Mouse (Mus musculus): ENCODE measurements around the gene Gpcpd1. TPM values are rescaled to one million over a fixed set of nuclear protein-coding genes. Genes with fewer than 3 reads are reported as not detected.

Gpcpd1 gene
- polyA plus RNA-seq, 1 experiment from 2014 or later, result 49.3 TPM

DNA sequence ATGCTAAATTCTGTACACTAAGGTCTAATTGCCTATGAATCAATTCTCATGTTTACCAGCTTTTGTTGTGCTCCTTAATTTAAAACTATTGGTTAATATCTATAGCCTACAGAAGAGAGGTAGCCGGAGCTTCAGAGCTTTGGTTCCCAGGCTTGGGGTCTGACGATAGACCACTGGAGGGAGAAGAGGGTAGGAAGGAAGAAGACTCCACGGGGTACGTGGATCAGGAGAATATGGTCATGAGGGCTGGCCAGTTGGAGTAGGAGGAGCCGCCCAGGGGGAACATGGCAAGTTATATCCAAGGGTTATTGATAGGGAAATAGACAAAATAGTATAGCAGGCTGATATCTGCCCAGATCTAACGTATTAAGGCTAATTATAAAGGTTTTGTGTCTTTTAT is 17.8 kb downstream of the Gpcpd1 start:
- Histone ChIP-seq H3K4me1 (no peaks in the 10 kb centered on the region), H3K27me3 (no peaks in the 10 kb centered on the region), H3K4me2 (replicated peaks) (no peak overlapping the region), H3K4me3 (no peak overlapping the region), H3K9me3 (no peaks in the 10 kb centered on the region), H3K9ac (no peak overlapping the region), H3K36me3 (peaks cover 56% of the 10 kb centered on the region), H3K27ac (no peak overlapping the region)
- whole genome bisulfite sequencing, result 90% methylated on average over 6 of the region's 6 CpGs
- ATAC-seq (ENCODE audit: low FRiP score, low read depth), result no peak

DNA sequence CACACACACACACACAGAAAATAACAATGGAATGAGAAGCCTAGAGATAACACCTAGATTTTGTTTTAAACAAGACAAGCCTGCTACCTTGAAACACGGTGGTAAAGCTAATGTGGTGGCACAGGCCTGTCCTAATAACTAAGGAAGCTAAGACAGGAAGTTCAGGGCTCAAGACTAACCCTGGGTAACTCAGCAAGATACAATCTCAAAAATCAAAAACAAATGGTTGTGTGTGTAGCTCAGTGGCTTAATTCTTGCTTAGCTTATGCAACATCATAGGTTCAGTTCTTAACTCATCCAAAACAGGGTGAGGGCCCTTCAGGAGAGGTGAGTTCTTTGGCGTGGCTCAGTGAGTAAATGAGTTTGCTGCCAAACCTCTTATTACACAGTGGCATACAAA is 20.1 kb downstream of the Gpcpd1 start:
- Histone ChIP-seq H3K9ac (no peak overlapping the region), H3K36me3 (peaks cover 60% of the 10 kb centered on the region), H3K27me3 (no peaks in the 10 kb centered on the region), H3K27ac (no peak overlapping the region), H3K4me2 (replicated peaks) (no peak overlapping the region), H3K4me1 (no peaks in the 10 kb centered on the region), H3K4me3 (no peak overlapping the region), H3K9me3 (no peaks in the 10 kb centered on the region)
- 90% methylated on average over 2 of the region's 2 CpGs for WGBS
- ATAC-seq (ENCODE audit: low FRiP score, low read depth), result no peak

DNA sequence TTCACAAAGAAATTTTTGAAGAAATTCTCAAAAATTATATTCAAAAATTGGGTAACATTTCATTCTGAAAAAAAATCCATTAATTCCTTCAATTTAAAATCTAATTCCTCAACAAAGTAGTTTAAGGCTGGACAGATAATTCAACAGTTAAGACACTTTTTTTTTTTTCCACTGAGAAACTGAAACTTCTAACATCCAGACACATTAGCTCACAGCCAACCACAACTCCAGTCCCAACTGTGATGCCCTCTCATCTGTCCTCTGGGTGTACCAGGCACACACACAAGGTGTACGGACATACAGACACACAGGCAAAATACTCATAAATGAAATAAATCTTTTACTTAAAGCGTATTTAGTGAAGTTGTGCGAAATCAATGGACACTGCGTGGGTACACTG is 25.7 kb downstream of the Gpcpd1 start:
- no peaks in the 10 kb centered on the region for H3K4me1 ChIP-seq
- peaks cover 23% of the 10 kb centered on the region for H3K36me3 ChIP-seq
- H3K4me3 ChIP-seq, result no peak overlapping the region
- H3K27ac ChIP-seq, result no peak overlapping the region
- WGBS, result 98% methylated on average over 4 of the region's 4 CpGs
- no peak overlapping the region for H3K4me2 ChIP-seq (replicated peaks)
- no peak overlapping the region for H3K9ac ChIP-seq
- H3K9me3 ChIP-seq, result no peaks in the 10 kb centered on the region
- ATAC-seq (ENCODE audit: low FRiP score, low read depth), result no peak
- no peaks in the 10 kb centered on the region for H3K27me3 ChIP-seq

DNA sequence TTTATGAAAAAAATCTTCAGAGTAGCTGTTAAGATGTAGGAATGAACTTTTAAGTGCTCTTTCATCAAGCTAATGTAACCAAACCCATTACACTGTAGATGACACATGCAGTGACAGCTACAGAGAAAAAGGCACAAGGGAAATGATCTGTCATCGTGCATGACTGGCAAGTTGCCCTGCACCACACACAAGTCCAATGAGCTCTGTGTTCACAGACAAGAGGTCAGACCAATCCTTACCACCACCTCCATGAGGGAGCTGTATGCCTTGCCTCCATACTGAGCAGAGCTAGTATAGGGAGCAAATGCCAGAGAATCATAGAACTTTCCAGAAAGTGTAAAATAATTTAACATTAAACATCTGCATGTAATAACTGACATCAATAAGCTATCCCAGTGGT is 59.7 kb downstream of the Gpcpd1 start:
- no peak for ATAC-seq (ENCODE audit: low FRiP score, low read depth)
- H3K9me3 ChIP-seq, result no peaks in the 10 kb centered on the region
- H3K27ac ChIP-seq, result no peak overlapping the region
- H3K9ac ChIP-seq, result no peak overlapping the region
- H3K27me3 ChIP-seq, result no peaks in the 10 kb centered on the region
- peaks cover 30% of the 10 kb centered on the region for H3K36me3 ChIP-seq
- WGBS, result 74% methylated on average over 1 of the region's 1 CpGs
- H3K4me2 ChIP-seq (replicated peaks), result no peak overlapping the region
- peaks cover 8% of the 10 kb centered on the region for H3K4me1 ChIP-seq
- no peak overlapping the region for H3K4me3 ChIP-seq

DNA sequence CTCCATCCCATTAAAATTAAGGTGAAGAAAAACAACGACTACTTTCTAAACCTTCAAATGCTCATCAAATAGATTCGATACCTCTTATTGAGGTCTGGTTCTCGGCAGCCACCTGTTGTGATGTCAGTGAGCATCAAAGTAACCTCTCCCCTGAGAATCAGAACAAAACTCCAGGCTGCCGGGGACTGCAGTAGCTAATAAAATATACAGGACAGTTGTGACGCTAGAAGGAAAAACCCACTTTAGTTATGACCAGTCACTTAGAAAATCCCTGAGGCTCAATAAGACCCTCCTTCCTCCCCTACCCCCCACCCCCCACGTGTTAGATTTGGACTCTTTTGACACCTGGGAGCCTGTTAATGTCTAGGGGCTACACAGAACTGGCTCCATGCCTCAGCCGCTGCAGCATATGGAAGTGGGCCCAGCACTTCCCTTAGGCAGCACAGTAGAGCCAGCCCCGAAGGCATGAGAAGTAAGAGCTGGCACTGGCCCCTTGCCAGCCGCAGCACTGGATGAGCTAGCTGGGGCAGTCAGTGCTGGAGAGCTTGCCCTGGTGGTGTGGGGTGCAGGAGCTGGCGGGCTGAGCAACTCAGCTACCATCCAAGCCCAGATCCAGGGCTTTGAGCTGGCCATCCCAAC is 60.5 kb downstream of the Gpcpd1 start:
- 0 out of 2 replicates have a peak, but pooled peaks have one; percentile 48 for ATAC-seq (ENCODE audit: low FRiP score, low read depth)
- H3K4me3 ChIP-seq, result no peak overlapping the region
- peaks cover 28% of the 10 kb centered on the region for H3K36me3 ChIP-seq
- H3K9ac ChIP-seq, result no peak overlapping the region
- H3K4me2 ChIP-seq (replicated peaks), result no peak overlapping the region
- no peaks in the 10 kb centered on the region for H3K9me3 ChIP-seq
- no peak overlapping the region for H3K27ac ChIP-seq
- no peaks in the 10 kb centered on the region for H3K27me3 ChIP-seq
- 51% methylated on average over 10 of the region's 10 CpGs for WGBS
- peaks cover 8% of the 10 kb centered on the region for H3K4me1 ChIP-seq

DNA sequence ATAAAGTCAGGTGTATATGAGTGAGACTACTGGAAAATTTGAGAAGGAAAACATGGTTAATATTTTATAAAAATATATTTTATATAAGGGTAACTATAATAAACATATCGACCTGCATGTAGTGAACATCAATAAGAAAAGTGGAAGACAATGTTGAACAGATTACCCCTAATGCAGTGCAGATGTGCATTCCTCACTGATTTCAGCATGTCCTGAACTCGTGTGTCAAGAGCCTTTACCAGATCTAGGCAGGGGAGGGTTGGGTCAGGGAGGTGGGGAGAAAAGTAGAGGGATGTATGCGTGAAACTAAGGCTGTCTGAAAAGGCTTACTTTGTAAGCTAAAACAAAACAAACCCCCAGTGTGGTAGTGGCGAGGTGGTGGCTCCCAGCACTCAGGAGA is 61.4 kb downstream of the Gpcpd1 start:
- ATAC-seq (ENCODE audit: low FRiP score, low read depth), result 0 out of 2 replicates have a peak, but pooled peaks have one; percentile 24
- H3K27ac ChIP-seq, result no peak overlapping the region
- H3K9me3 ChIP-seq, result no peaks in the 10 kb centered on the region
- WGBS, result 35% methylated on average over 4 of the region's 4 CpGs
- H3K27me3 ChIP-seq, result no peaks in the 10 kb centered on the region
- no peak overlapping the region for H3K9ac ChIP-seq
- H3K36me3 ChIP-seq, result peaks cover 20% of the 10 kb centered on the region
- no peak overlapping the region for H3K4me2 ChIP-seq (replicated peaks)
- no peak overlapping the region for H3K4me3 ChIP-seq
- H3K4me1 ChIP-seq, result peaks cover 8% of the 10 kb centered on the region

DNA sequence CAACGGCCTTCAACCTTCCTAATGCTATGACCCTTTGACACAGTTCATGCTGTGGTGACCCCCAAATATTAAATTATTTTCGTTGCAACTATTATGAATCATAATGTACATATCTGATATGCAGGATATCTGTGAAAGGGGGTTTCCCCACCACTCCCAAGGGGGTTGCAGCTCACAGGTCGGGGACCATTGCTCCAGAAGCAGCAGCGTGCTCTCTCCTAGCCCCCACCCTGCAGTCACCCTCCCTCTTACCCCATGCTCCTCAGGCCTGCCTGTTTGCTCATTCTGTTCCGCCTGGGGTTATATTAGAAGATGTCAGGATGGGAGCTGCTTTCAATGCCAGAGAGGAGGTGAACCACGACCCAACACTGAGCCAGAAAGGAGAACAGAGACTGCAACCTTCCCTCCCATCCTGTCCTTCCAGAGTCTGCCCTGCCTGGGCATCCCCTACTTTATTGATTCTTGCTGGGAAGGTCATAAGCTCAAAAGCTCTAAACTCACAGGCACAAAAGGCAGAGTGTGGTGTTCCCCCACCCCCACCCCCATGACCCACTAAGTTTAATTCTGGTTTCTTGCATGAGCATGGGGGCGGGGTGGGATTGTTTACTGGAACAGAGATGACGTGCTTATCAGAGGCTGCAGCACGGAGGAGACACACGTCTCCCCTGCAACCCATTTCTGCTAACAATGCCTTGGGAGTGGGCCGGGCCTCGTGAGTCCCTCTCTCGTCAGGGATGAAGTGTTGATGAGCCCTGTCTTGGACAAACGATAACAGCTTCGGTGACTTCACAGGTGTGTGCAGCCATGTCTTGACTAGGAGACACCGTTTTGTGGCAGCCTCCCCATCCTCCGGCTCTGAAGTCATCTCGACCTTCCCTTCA is 69.3 kb downstream of the Gpcpd1 start:
- Histone ChIP-seq H3K9me3 (no peaks in the 10 kb centered on the region), H3K27me3 (peaks cover 5% of the 10 kb centered on the region), H3K36me3 (no peaks in the 10 kb centered on the region), H3K27ac (no peak overlapping the region), H3K9ac (no peak overlapping the region), H3K4me1 (no peaks in the 10 kb centered on the region), H3K4me2 (replicated peaks) (no peak overlapping the region), H3K4me3 (no peak overlapping the region)
- WGBS, result 75% methylated on average over 18 of the region's 18 CpGs
- peak; percentile 30; the same call in 1 of the 2 replicates for ATAC-seq (ENCODE audit: low FRiP score, low read depth)

DNA sequence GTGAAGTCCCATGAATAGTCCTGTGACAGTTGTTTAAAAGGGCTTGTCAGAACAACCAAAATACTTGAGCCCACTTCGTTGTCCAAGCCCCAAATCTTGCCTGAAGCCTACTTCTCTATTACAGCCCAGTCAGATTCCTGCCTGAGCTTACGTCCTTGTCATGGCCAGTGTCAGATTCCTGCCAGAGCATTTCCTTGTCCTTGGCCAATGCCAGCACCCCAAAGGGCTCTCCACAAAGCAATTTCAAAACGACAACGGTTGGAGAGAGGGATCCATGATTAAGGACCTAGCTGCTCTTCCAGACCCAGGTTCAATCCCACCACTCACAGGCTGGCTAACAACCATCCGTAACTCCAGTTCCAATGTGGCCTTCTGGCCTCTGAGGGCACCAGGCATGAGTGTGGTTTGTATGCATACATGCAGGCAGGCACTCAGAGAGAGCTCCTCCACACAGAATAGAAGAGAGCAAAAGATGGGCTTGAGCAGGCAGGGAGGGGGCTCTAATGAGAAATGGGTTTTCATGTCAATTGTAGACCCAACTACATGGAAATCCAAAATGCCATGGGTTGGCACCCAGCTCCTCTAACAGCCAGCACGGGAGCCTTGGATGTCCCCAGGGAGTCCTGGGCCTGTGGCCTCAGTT is 70.2 kb downstream of the Gpcpd1 start:
- H3K4me2 ChIP-seq (replicated peaks), result no peak overlapping the region
- no peak overlapping the region for H3K27ac ChIP-seq
- no peak overlapping the region for H3K9ac ChIP-seq
- no peak for ATAC-seq (ENCODE audit: low FRiP score, low read depth)
- H3K4me1 ChIP-seq, result no peaks in the 10 kb centered on the region
- H3K36me3 ChIP-seq, result no peaks in the 10 kb centered on the region
- WGBS, result 78% methylated on average over 6 of the region's 6 CpGs
- no peak overlapping the region for H3K4me3 ChIP-seq
- peaks cover 5% of the 10 kb centered on the region for H3K27me3 ChIP-seq
- H3K9me3 ChIP-seq, result no peaks in the 10 kb centered on the region

DNA sequence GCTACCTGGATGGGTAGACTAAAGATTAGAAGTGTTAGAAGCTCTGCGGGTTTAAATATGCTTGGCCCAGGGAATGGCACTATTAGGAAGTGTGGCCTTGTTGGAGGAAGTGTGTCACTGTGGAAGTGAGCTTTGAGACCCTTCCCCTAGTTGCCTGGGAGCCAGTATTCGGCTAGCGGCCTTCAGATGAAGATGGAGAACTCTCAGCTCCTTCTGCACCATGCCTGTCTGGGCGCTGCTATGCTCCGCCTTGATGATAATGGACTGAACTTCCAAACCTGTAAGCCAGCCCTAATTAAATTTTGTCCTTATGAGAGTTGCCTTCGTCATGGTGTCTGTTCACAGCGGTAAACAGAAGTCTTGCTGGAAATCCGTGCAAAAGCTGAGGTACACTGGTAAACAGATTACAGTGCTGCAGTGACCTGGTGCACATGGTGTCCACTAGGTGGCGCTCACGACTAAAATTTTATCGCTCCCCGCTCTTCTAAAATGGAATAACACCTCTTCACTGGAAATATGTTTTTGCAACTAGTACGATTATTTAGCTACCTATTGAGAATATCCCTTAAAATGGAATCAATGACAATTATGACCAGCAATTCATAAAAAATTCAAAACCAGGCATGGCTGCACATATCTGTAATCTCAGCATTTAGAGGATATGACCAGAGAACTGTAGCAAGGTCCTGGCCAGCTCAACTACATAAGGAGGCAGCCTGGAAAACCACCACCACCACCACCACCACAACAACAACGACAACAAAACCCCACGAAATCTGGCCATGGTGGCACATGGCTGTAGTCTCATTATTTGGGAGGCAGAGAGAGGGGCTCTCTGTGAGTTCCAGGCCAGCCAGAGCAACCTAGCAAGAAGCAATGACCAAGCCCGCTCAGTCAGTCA is 71.1 kb downstream of the Gpcpd1 start:
- WGBS, result 31% methylated on average over 16 of the region's 16 CpGs
- H3K9me3 ChIP-seq, result no peaks in the 10 kb centered on the region
- ATAC-seq (ENCODE audit: low FRiP score, low read depth), result peak; percentile 62; the same call in 1 of the 2 replicates
- no peaks in the 10 kb centered on the region for H3K4me1 ChIP-seq
- no peak overlapping the region for H3K27ac ChIP-seq
- no peak overlapping the region for H3K4me2 ChIP-seq (replicated peaks)
- no peak overlapping the region for H3K9ac ChIP-seq
- peaks cover 5% of the 10 kb centered on the region for H3K27me3 ChIP-seq
- H3K4me3 ChIP-seq, result no peak overlapping the region
- H3K36me3 ChIP-seq, result no peaks in the 10 kb centered on the region

DNA sequence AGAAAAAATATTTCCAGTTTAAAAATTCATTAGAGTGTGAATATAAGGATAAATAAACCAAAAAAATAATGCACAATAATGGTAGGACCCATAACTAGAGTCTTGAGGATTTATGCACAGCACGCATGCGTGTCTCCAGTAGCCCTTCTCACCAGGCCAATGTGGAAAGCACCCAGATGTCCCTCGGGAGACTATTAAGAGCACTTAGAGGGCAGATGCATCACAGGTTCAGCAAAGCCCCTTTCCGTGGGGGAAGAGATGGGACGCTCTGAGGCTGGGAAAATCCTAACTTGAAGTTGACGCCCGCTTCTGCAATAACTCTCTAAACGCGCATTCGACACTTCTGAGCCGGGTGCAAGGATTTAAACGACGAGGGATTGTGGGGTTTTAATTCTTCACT is 71.9 kb downstream of the Gpcpd1 start:
- Histone ChIP-seq H3K4me2 (replicated peaks) (no peak overlapping the region), H3K4me1 (no peaks in the 10 kb centered on the region), H3K4me3 (no peak overlapping the region), H3K27me3 (peaks cover 5% of the 10 kb centered on the region), H3K9me3 (no peaks in the 10 kb centered on the region), H3K9ac (no peak overlapping the region), H3K27ac (no peak overlapping the region), H3K36me3 (no peaks in the 10 kb centered on the region)
- no peak for ATAC-seq (ENCODE audit: low FRiP score, low read depth)
- WGBS, result 83% methylated on average over 13 of the region's 13 CpGs

DNA sequence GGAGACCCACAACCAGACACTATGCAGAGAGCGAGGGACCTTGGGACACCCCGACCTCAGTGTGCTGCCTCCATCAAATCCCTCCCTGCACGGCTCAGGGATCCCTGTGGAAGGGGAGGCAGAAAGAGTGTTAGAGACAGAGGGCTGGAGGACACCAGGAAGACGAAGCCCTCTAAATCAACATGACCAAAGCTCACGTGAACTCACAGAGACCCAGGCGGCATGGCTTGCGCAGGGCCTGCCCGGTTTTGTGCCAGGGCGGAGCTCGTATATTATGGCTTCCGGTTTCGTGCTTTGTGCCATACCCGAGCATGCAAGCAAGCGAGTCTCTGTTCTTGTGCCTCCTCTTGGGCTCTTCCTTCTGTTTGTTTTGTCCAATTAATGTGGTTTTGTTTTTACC is 72.5 kb downstream of the Gpcpd1 start:
- no peak overlapping the region for H3K4me2 ChIP-seq (replicated peaks)
- no peak overlapping the region for H3K4me3 ChIP-seq
- H3K4me1 ChIP-seq, result no peaks in the 10 kb centered on the region
- H3K9me3 ChIP-seq, result no peaks in the 10 kb centered on the region
- no peak overlapping the region for H3K9ac ChIP-seq
- 84% methylated on average over 14 of the region's 14 CpGs for WGBS
- ATAC-seq (ENCODE audit: low FRiP score, low read depth), result no peak
- H3K27me3 ChIP-seq, result peaks cover 5% of the 10 kb centered on the region
- H3K36me3 ChIP-seq, result no peaks in the 10 kb centered on the region
- H3K27ac ChIP-seq, result no peak overlapping the region

All from limb, embryonic 13.5 days (tissue).